Mouse (Mus musculus): ENCODE measurements at regions not wholly inside any gene's neighbourhood (a gene's known extent, or its start where the extent isn't known, plus 50 kb on each side); places are given as distances from the start of the nearest gene placed in this dataset.

DNA sequence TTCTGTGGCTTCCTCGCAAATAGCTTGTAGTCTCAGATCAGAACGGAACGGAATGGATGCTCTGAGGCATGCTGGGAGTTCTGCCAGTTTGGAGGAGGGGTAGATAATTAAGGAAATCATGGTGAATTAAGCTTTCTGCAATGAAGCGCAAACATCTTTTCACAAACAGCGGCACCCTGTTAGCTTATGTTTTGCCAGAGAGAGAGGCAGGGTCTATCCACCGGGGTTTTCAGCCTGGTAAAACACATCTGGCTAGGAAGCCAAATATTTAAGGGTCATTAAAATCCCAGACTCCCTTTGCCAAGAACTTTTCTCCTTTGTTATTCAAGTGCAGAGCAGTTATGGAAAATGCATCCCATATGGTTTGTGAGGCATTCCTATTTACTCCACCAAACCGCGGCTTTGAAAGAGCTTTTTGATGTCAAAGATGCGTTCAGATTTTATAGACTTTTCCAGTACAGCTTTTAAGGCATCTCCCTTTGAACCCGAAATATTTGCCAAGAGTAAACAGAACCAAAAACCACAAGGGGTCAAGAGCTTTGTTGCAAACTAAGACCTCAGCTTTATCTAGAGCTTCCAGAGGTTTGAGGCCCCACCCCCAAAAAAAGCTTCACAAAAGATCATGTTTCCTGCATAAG, 287.4 kb upstream of the Cdh5 start:
- TF ChIP-seq CTCF (IDR thresholded peaks at IDR 0.05; ENCODE audit: low read depth, low read length) (no peak), POLR2A (IDR thresholded peaks at IDR 0.05; ENCODE audit: extremely low read depth, insufficient read depth, low read length) (no peak)
